24 mouse cellular contexts compared by ENCODE assay signal in the genomic region with DNA sequence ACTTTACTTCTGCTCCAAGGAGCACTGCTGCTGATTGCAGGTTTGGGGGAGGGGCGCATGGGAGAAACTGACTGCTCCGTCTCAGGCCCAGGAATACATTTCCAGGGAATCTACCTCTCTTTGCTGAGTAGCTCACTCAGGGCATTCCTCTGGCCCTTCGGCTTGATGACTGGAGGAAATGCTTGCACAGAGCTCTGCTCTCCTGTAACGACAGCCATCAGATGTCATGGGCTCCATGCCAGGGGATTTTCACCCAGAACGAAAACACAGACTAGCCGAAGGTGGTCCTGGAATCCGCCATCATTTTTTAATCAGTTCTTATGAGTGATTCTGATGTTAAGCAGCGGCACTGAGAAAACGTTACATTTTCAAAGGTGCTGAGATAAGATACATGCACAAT.
DNase-seq lines count a peak whose midpoint lies in the region; ATAC-seq lines count a peak whose summit lies in the region.
"Had no signal": no experiment of that assay in that cellular context is flagged by ENCODE, and none has a peak within 500 bp of the region (broad histone marks: within the 10 kb centered on the region; RNA-seq: fewer than 3 reads in every experiment).

No protein-coding gene starts in this region.

- peaks cover 13% of the 10 kb centered on the region for H3K4me1 ChIP-seq in heart, embryonic 15.5 days (replicated peaks)
- peaks cover 8% of the 10 kb centered on the region; the same call in 1 of the 2 replicates for H3K4me1 ChIP-seq in embryonic facial prominence, embryonic 12.5 days
- H3K4me1 ChIP-seq: hindbrain, embryonic 15.5 days had no signal

- 0 out of 2 replicates have a peak, but pooled peaks cover 7% of the 10 kb centered on the region for H3K9me3 ChIP-seq in heart, embryonic 15.5 days (replicated peaks)
- H3K9me3 ChIP-seq in embryonic facial prominence, embryonic 12.5 days = no peaks in the 10 kb centered on the region
- H3K9me3 ChIP-seq: hindbrain, embryonic 15.5 days; intestine, embryonic 15.5 days had no signal

- peak overlapping the region; percentile 42 for H3K4me2 ChIP-seq in heart, embryonic 15.5 days
- no peak overlapping the region for H3K4me2 ChIP-seq in embryonic facial prominence, embryonic 12.5 days (replicated peaks)
- H3K4me2 ChIP-seq: forebrain, embryonic 13.5 days; hindbrain, embryonic 15.5 days; intestine, embryonic 15.5 days; limb, embryonic 13.5 days; midbrain, embryonic 13.5 days had no signal

- no peaks in the 10 kb centered on the region for H3K36me3 ChIP-seq in heart, embryonic 15.5 days
- H3K36me3 ChIP-seq in embryonic facial prominence, embryonic 12.5 days = no peaks in the 10 kb centered on the region
- H3K36me3 ChIP-seq: hindbrain, embryonic 15.5 days; intestine, embryonic 15.5 days; limb, embryonic 13.5 days; midbrain, embryonic 13.5 days had no signal

- no peak overlapping the region for H3K9ac ChIP-seq in heart, embryonic 15.5 days
- H3K9ac ChIP-seq in embryonic facial prominence, embryonic 12.5 days = no peak overlapping the region
- H3K9ac ChIP-seq: forebrain, embryonic 13.5 days; hindbrain, embryonic 15.5 days; intestine, embryonic 15.5 days; limb, embryonic 13.5 days; liver, embryonic 14.5 days; midbrain, embryonic 13.5 days had no signal

- intact Hi-C loops in heart, postnatal 14 days (cut with DNase I) = no loop called here
- intact Hi-C loops in left cerebral cortex, postnatal 4 days (cut with DNase I) = no loop called here

- 0 out of 2 replicates have a peak overlapping the region, but pooled peaks have one; percentile 21 for H3K27ac ChIP-seq in heart, embryonic 15.5 days
- H3K27ac ChIP-seq in embryonic facial prominence, embryonic 12.5 days = 0 out of 2 replicates have a peak overlapping the region, but pooled peaks have one; percentile 25
- H3K27ac ChIP-seq: forebrain, embryonic 13.5 days; hindbrain, embryonic 15.5 days; intestine, embryonic 15.5 days; kidney, postnatal 0 days; limb, embryonic 13.5 days; liver, embryonic 14.5 days; midbrain, embryonic 13.5 days had no signal

- DNase-seq in cerebellum, postnatal 14 days = peak; percentile 29 to 53
- no peak for DNase-seq in cerebellum, postnatal 25 days
- DNase-seq in heart, postnatal 14 days = no peak
- peak; percentile 25 for DNase-seq in left cerebral cortex, postnatal 4 days
- DNase-seq in left cerebral cortex, adult 11 months (ENCODE audit: low spot score) = no peak
- no peak for DNase-seq in layer of hippocampus, postnatal 10 days (ENCODE audit: low spot score in 2 of 2)
- DNase-seq: adrenal gland, adult 8-10 months; cerebellum, adult 9-10 months; embryo, embryonic 11 days; gastrocnemius, postnatal 14 days; layer of hippocampus, adult 9-11 months; thymus, postnatal 36 days had no signal

- WGBS in heart, embryonic 15.5 days = 22% methylated on average over 9 of the region's 9 CpGs
- WGBS in embryonic facial prominence, embryonic 12.5 days = 56% methylated on average over 9 of the region's 9 CpGs

- no peaks in the 10 kb centered on the region for H3K27me3 ChIP-seq in heart, embryonic 15.5 days
- no peaks in the 10 kb centered on the region for H3K27me3 ChIP-seq in embryonic facial prominence, embryonic 12.5 days
- H3K27me3 ChIP-seq: forebrain, embryonic 13.5 days; hindbrain, embryonic 15.5 days; intestine, embryonic 15.5 days; midbrain, embryonic 13.5 days; Patski had no signal

- no peak overlapping the region for H3K4me3 ChIP-seq in heart, embryonic 15.5 days
- no peak overlapping the region for H3K4me3 ChIP-seq in embryonic facial prominence, embryonic 12.5 days
- H3K4me3 ChIP-seq: forebrain, embryonic 13.5 days; hindbrain, embryonic 15.5 days; intestine, embryonic 15.5 days; limb, embryonic 13.5 days; midbrain, embryonic 13.5 days; myocyte had no signal

- no peak for ATAC-seq in heart, embryonic 15.5 days (replicated peaks; ENCODE audit: insufficient number of reproducible peaks, insufficient read depth, low FRiP score, low read depth)
- ATAC-seq in embryonic facial prominence, embryonic 12.5 days (ENCODE audit: insufficient number of reproducible peaks, insufficient read depth, low FRiP score, low TSS enrichment) = no peak
- ATAC-seq: CD4-positive, CD25-positive, alpha-beta regulatory T cell, adult 4 months; forebrain, embryonic 13.5 days; intestine, embryonic 15.5 days; midbrain, embryonic 13.5 days; Patski had no signal

Comparison
In these comparisons a context has a peak if more than half of its experiments do, and no peak if none do; other contexts are left out.
1. DNase-seq: peak in cerebellum, postnatal 14 days (2 of 2) and left cerebral cortex, postnatal 4 days (single experiment); none in cerebellum, postnatal 25 days (0 of 2), heart, postnatal 14 days (0 of 2), left cerebral cortex, adult 11 months (single experiment) and layer of hippocampus, postnatal 10 days (0 of 2).